Comparison of ENCODE assay signal across 8 mouse cellular contexts in genomic region chr2:60209122-60209611, GRCm38 (mm10). TPM values are rescaled to one million over a fixed set of nuclear protein-coding genes. Genes with fewer than 3 reads are reported as not detected.
DNase-seq lines count a peak whose midpoint lies in the region; ATAC-seq lines count a peak whose summit lies in the region.

No protein-coding gene starts in this region.

- H3K27me3 ChIP-seq in embryonic facial prominence, embryonic 10.5 days (replicated peaks; ENCODE audit: low read depth, poor library complexity, severe bottlenecking), result no peaks in the 10 kb centered on the region
- no peaks in the 10 kb centered on the region for H3K27me3 ChIP-seq in liver, embryonic 15.5 days
- H3K27me3 ChIP-seq in neural tube, embryonic 14.5 days (ENCODE audit: control insufficient read depth, insufficient read depth, low read length), result peaks cover 4% of the 10 kb centered on the region

- ATAC-seq in liver, embryonic 15.5 days (ENCODE audit: insufficient read depth), result peak; percentile 69
- peak; percentile 55 for ATAC-seq in neural tube, embryonic 14.5 days (ENCODE audit: low read depth)

- H3K9me3 ChIP-seq in embryonic facial prominence, embryonic 10.5 days, result no peaks in the 10 kb centered on the region
- H3K9me3 ChIP-seq in liver, embryonic 15.5 days (replicated peaks), result no peaks in the 10 kb centered on the region
- H3K9me3 ChIP-seq in neural tube, embryonic 14.5 days (ENCODE audit: control insufficient read depth, low read length), result no peaks in the 10 kb centered on the region

- peak overlapping the region; percentile 95 for H3K9ac ChIP-seq in liver, embryonic 15.5 days
- H3K9ac ChIP-seq in neural tube, embryonic 14.5 days (replicated peaks; ENCODE audit: low read depth, low read length), result peak overlapping the region; percentile 93

- H3K36me3 ChIP-seq in embryonic facial prominence, embryonic 10.5 days (replicated peaks), result peaks cover 42% of the 10 kb centered on the region
- H3K36me3 ChIP-seq in liver, embryonic 15.5 days (replicated peaks), result peaks cover 32% of the 10 kb centered on the region
- no peaks in the 10 kb centered on the region for H3K36me3 ChIP-seq in neural tube, embryonic 14.5 days (ENCODE audit: control insufficient read depth, insufficient read depth, low read length)

- DNase-seq in CD4-positive, CD25-positive, alpha-beta regulatory T cell, adult 2 months (ENCODE audit: low read depth, low spot score), result peak; percentile 72
- DNase-seq in adrenal gland, postnatal 10 days, result peak; percentile 73
- DNase-seq in embryonic facial prominence, embryonic 10.5 days (ENCODE audit: low spot score), result peak; percentile 71
- DNase-seq in gastrocnemius, postnatal 4 days (ENCODE audit: low spot score in 2 of 2), result peak; percentile 26 to 53
- peak; percentile 52 for DNase-seq in kidney, adult 9 months
- peak; percentile 57 for DNase-seq in thymus, postnatal 10 days (ENCODE audit: low spot score in 2 of 2)

- H3K4me1 ChIP-seq in embryonic facial prominence, embryonic 10.5 days, result peaks cover 23% of the 10 kb centered on the region
- H3K4me1 ChIP-seq in liver, embryonic 15.5 days (replicated peaks), result peaks cover 44% of the 10 kb centered on the region
- H3K4me1 ChIP-seq in neural tube, embryonic 14.5 days (ENCODE audit: control insufficient read depth, insufficient read depth, low read length), result peaks cover 15% of the 10 kb centered on the region

- H3K4me2 ChIP-seq in liver, embryonic 15.5 days, result peak overlapping the region; percentile 77
- peak overlapping the region; percentile 57 for H3K4me2 ChIP-seq in neural tube, embryonic 14.5 days (ENCODE audit: low read depth, low read length)

- H3K27ac ChIP-seq in embryonic facial prominence, embryonic 10.5 days (replicated peaks), result peak overlapping the region; percentile 99
- H3K27ac ChIP-seq in liver, embryonic 15.5 days (replicated peaks), result peak overlapping the region; percentile 94
- peak overlapping the region; percentile 94 for H3K27ac ChIP-seq in neural tube, embryonic 14.5 days (ENCODE audit: low read depth, low read length)

- WGBS in embryonic facial prominence, embryonic 10.5 days, result 1% methylated on average over 35 of the region's 35 CpGs
- WGBS in liver, embryonic 15.5 days (ENCODE audit: insufficient replicate concordance), result under 1% methylated on average over 35 of the region's 35 CpGs
- under 1% methylated on average over 31 of the region's 35 CpGs for WGBS in neural tube, embryonic 14.5 days

- peak overlapping the region; percentile 99 for H3K4me3 ChIP-seq in embryonic facial prominence, embryonic 10.5 days
- peak overlapping the region; percentile 94 for H3K4me3 ChIP-seq in liver, embryonic 15.5 days (replicated peaks)
- peak overlapping the region; percentile 83 for H3K4me3 ChIP-seq in neural tube, embryonic 14.5 days (ENCODE audit: low read depth, low read length)

RNA-seq across cellular contexts. Expression of gene Baz2b, which starts 0.5 kb away (rescaled TPM):
- total RNA-seq in adrenal gland, postnatal 10 days (2021), result 10 to 100 TPM; 57.0 to 87.2 TPM
- polyA plus RNA-seq in embryonic facial prominence, embryonic 10.5 days (2016; fragmentation: Nextera tagmentation; extraction: Ambion mirVana), result 63.4 and 63.6 TPM in 2 replicates
- 10 to 100 TPM; 57.1 to 64.2 TPM for total RNA-seq in gastrocnemius, postnatal 4 days (2021)
- polyA plus RNA-seq in liver, embryonic 15.5 days (2015; fragmentation: Nextera tagmentation; extraction: Ambion mirVana), result 14.8 TPM in 2 replicates
- 76.1 and 85.3 TPM in 2 replicates for polyA plus RNA-seq in neural tube, embryonic 14.5 days (2014; fragmentation: Nextera tagmentation; extraction: Ambion mirVana)

RNA-seq across cellular contexts. Expression of gene March7, which starts 0.5 kb away (rescaled TPM):
- 10 to 100 TPM; 47.8 to 56.7 TPM for total RNA-seq in adrenal gland, postnatal 10 days (2021)
- polyA plus RNA-seq in embryonic facial prominence, embryonic 10.5 days (2016; fragmentation: Nextera tagmentation; extraction: Ambion mirVana), result 71.6 and 77.3 TPM in 2 replicates
- total RNA-seq in gastrocnemius, postnatal 4 days (2021), result 10 to 100 TPM; 47.9 to 54.6 TPM
- 20.4 and 21.7 TPM in 2 replicates for polyA plus RNA-seq in liver, embryonic 15.5 days (2015; fragmentation: Nextera tagmentation; extraction: Ambion mirVana)
- polyA plus RNA-seq in neural tube, embryonic 14.5 days (2014; fragmentation: Nextera tagmentation; extraction: Ambion mirVana), result 101 and 104 TPM in 2 replicates

Comparison
In these comparisons a context has a peak if more than half of its experiments do, and no peak if none do; other contexts are left out.
1. Peak in every context shown above with its lines: DNase-seq, ATAC-seq, H3K4me3 ChIP-seq and H3K27ac ChIP-seq.